Mouse (Mus musculus): ENCODE data around the gene Ptprq. TPM values are rescaled to one million over a fixed set of nuclear protein-coding genes. Genes with fewer than 3 reads are reported as not detected.

Ptprq gene
- under 1 TPM in 1 of 2 experiments, not detected in 1; 0.08 TPM for total RNA-seq (2021)
- long read RNA-seq, experiment 1, result 0 reads
- long read RNA-seq, experiment 2, result 0 reads

DNA sequence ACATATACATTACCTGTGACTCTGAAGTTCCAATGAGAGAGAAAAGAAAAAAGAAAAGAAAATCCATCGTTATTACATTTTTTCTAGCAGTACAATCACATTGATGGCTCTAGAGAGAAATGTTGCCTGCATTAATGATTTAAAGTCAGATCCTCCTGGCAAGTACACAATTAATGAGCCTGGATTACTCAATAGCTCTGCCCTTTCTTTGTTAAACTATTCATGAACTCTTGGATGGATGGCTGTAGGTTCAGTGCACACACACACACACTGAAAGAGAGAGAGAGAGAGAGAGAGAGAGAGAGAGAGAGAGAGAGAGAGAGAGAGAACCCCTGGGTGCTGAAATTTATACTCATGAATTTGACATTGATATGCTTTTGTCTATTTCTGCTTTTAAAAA, at the start of gene Ptprq:
TSS of gene Ptprq (minus strand) at position 246 of the 400 bp plus-strand sequence.
- intact Hi-C loops (cut with DNase I), result no loop called here
- DNase-seq (ENCODE audit: low spot score in 2 of 2), result no peak

DNA sequence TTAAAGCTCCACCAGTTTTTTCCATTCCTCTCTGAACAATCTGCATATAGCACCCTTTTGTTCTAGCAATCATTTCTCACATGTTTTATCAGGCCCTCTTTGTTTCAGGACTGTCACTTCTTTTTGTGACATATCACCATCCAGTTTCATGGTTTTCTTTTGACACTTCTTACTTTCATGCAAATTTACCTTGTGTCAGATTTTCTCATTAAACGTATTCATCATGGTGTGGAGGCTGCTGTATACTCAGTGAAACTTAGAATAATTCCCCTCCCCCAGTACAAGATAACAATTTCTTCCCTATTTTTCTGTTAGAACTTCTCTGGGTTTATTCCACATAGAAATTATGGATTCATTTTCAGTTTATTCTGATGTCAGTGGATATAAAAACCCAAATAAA, 39.8 kb upstream of the Ptprq start:
- no peak for DNase-seq (ENCODE audit: low spot score in 2 of 2)
- intact Hi-C loops (cut with DNase I), result no loop called here

DNA sequence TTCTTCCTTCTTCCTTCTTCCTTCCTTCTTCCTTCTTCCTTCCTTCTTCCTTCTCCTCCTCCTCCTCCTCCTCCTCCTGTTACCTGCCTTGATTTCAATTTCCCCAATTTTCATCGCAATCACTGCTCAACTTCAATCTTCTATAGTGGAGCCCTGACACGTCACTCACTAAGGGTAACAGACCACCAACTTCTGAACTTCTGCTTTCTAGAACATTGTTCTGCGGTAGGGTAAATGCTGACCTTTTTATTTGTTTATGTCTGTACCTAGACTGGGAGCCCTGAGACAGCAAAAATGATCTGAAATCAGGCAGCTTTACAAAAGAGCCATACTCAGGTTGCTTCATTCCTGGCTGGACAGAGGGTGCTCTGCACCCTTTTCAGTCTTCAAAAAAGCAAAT, 33.6 kb upstream of the Ptprq start:
- DNase-seq (ENCODE audit: low spot score in 2 of 2), result no peak

DNA sequence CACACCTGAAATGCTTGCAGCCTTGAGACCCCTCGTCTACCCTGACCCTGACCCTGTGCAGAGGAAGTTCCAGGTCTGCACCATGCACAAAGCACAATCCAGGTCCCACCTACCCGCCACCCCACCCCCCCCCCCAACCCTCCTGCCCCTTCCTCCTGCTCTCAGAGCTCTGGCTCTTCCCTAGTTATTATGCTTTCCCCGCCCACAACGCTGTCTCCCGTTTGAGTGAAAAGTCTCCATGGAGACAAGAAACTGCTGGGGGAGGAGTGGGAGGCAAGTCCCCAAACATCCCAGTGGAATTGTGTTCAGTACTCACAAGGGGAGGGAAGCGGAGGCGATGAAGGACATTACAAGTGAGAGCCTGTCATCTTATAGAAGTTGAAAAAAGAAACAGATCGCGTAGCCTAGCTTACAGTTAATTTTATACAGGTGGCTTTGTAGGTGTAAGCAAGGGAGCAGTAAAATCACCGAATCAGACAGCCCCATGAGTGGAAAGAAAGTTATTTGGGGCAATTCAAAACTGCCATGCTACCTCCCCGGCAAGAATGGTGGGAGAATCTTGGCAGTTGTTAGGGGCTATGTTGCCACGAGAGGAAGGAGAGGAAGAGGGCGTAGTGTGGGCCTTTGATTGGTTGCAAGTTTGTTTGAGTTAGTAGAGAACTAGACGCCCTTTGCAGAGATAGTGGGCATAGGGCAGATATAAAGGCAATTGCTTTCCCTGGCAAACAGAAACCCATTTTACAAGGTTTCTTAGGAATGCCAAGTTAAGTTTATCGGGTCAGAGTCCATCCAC, 32.7 kb upstream of the Ptprq start:
- intact Hi-C loops (cut with DNase I), result no loop called here
- DNase-seq (ENCODE audit: low spot score in 2 of 2), result peak; percentile 74 to 78

More for the DNA sequence above, 33.6 kb upstream of the Ptprq start:
- intact Hi-C loops (cut with DNase I), result no loop called here

DNA sequence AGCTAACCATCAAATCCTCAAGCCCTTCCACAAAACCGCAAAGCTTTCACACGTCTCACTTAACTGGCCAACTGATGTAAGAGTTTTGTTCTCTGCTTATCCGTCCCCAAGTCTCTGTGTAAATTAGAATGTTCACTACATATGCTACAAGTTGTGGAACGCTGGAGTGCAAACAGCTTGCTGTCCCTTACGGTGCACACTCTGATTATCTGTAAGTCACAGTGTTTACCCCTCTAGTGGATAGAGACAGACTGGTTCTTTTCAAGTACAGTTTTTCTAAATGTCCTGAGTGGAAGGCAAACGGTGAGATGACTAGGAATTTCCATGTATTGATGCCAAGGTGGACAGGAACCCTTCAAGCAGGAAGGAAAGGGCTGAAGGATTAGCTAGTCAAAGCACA, 32.1 kb upstream of the Ptprq start:
- DNase-seq (ENCODE audit: low spot score in 2 of 2), result peak in 1 of 2 experiments; percentile 5
- intact Hi-C loops (cut with DNase I), result no loop called here

DNA sequence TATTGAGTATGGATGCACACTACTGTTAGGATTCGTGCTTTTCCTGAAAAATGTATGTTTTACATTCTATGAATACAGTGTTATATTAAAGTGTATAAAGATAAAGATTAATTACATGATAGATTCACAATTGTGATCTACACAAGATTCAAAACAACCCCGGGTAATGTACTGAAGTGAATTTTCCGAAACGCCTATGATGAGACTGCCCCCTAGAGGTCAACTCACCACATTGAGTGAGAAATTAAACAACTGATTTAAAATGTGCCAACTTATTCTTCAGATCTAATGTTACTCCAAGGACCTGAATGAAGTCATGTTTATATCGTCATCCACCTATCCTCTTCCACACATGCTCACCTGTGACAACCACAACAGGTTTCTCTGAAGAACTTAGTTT, 27.7 kb upstream of the Ptprq start:
- intact Hi-C loops (cut with DNase I), result no loop called here
- peak; percentile 35 to 53 for DNase-seq (ENCODE audit: low spot score in 2 of 2)

DNA sequence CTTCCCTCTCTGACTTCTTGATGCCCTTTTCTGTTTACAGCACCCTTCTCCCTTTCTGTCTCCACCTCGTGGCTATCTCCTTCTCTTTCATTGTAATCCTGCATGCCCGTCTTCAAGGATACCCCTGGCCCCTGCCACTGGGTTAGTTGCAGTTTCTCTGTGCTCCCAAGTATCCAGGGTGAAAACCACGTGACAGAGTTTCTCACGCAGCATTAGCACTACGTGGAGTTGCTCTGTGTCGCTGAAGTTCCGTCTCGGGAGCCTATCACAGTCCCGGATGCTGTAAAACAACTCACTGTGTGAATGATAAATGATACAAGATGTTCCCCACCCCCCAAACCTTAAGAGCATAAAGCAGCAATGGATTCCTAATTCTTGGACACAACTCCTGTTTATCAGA, 26.9 kb upstream of the Ptprq start:
- no peak for DNase-seq (ENCODE audit: low spot score in 2 of 2)
- intact Hi-C loops (cut with DNase I), result no loop called here

DNA sequence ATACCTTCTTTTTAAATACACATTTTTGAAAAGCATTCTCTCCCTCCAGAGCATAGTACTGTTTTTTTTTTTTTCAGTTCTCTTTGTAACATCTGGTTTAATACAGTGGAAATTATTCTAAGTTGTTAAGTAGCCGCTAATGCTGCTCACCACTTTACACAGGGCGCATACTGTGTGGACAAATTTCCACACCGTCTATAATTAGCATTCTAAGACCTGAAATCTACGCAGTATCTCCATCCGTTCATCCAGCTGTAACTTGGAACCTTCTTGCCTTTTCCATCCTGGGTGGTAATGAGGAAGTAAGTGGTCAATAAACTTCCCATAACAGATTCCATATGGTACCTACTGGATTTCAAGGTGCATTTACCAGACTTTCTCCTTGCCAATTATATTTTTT, 20.0 kb upstream of the Ptprq start:
- intact Hi-C loops (cut with DNase I), result no loop called here
- DNase-seq (ENCODE audit: low spot score in 2 of 2), result no peak

DNA sequence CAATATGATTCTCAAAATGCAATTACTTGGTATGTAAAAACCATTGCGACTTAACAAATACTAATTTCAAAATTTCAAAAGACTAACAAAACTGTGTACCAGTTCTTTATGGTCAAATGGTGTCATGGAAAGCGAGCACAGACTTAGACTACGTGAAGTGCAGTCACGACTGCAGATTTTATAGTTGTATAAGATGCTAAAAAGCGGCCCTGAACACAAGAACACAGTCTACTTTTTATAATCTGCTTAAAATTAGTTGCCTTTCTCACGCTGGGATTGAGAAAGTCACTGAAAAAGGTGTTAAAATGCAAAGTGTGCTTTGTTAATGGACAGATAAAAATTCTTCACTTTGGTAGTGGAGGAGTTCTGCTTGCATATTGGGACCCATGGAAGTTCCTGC, 17.9 kb upstream of the Ptprq start:
- peak in 1 of 2 experiments; percentile 3 for DNase-seq (ENCODE audit: low spot score in 2 of 2)
- intact Hi-C loops (cut with DNase I), result no loop called here

DNA sequence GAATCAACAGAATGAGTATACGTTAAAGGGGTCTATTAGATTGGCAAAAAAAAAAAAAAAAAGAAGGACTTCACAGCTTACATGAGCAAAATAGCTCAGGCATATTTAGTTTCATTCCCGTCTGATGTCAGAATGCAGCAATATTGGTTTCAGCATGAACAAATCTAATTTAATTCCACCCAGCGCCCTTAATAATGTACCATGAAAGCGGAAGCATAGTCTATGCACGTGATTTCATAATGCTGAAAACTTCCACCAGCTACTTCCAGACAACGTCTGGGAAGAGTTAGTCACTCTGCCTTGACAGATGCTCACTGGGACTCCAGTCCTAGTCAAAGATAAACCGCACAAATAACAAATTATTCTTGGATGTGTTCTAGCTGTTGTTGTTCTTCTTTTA, 15.6 kb upstream of the Ptprq start:
- intact Hi-C loops (cut with DNase I), result no loop called here
- no peak for DNase-seq (ENCODE audit: low spot score in 2 of 2)

DNA sequence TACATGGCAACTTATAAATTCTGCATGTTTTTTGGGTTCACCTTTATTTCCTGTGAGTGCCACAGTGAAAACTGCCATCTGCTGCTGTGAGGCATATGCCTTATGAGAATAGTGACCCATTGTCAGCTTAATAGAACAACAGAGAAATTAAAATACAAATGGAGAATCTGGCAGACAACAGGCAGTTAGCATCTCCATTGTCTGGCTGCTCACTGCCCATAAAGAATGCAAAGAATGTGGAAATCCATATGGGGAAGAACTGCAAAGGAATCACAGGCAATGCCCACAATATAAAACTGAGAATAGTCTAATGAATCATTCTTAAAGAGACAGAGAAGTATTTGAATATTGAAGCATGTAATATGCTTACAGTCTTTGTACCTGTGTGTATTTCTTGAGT, 14.5 kb upstream of the Ptprq start:
- intact Hi-C loops (cut with DNase I), result no loop called here
- no peak for DNase-seq (ENCODE audit: low spot score in 2 of 2)

DNA sequence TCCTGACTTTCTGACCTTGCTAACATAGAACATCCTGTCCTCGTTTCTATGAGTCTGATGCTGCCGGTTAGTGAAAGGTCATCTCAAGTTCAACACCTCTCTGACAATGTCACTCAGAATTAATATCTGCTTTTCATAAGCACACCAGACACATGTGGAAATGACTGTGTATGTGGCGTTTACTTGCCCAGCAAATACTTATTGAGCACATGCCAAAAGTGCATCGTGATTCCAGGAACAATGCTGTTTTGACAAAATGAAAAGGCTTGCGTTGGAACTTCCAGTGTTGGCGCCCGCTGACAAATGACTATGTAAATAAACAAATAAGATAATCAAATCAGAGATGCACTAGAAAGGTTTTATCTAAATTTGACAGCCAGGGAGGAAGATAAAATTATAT, 5.8 kb upstream of the Ptprq start:
- no peak for DNase-seq (ENCODE audit: low spot score in 2 of 2)
- intact Hi-C loops (cut with DNase I), result no loop called here

DNA sequence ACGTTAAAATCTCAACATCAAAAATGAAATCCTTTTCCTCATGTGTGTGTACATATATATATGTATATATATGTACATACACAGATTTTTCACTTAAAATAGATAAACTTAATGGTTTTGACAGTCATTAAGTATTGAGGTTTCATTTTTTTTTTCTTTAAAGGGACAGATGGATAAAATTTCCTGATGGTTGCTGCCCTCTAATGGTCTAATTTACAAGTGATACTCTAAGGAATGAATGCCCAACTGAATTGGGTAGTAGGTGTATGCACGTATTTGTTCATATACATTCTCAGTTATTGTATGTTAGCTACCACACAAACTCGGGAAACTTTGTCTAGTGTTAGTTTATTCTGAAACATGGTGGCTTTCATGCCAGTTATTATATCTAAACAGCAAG, 15.4 kb downstream of the Ptprq start:
- intact Hi-C loops (cut with DNase I), result loop anchor here (2.0 to 10.0 kb wide), 2 partner anchors 262 to 770 kb away; no protein-coding TSS in a partner anchor
- peak; percentile 7 to 38 for DNase-seq (ENCODE audit: low spot score in 2 of 2)

DNA sequence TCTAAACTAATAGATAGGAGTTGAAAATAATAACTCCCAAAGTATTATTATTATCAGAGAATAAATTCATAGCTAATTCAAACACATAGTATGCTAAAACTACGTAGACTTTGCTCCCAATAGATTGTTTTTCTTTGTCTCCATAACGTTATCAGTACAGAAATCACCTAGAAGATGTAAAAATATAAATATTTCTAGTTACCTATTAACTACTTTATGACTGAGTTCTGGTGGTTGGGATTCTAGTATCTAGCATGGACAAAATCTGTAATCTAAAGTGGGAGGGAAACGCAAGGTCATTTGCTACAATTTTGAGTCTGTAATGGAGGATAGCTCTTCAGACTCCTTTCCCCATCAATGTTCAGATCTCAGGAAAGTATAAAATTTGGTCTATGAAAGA, 18.9 kb downstream of the Ptprq start:
- no peak for DNase-seq (ENCODE audit: low spot score in 2 of 2)
- intact Hi-C loops (cut with DNase I), result loop anchor here (10.0 kb wide), 1 partner anchor 766 kb away; no protein-coding TSS in a partner anchor

DNA sequence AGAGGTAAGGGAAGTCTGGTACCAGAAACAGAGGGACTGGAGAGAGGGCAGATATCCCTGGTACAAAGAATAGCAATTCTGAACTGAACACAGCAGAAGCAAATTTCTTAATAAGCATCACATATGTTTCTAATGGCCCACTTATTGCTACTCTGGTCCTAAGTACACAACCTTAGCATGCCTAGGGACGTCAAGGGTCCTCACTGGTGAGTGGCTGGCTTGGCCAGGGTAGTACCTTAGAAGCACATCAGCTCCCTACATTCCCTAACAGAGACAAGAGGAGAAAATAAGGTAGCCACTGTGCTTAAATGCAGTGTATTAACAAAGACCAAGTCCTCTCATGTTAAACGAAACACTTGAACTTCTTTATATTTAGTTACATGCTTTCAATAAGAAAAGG, 21.1 kb downstream of the Ptprq start:
- intact Hi-C loops (cut with DNase I), result no loop called here
- DNase-seq (ENCODE audit: low spot score in 2 of 2), result no peak

DNA sequence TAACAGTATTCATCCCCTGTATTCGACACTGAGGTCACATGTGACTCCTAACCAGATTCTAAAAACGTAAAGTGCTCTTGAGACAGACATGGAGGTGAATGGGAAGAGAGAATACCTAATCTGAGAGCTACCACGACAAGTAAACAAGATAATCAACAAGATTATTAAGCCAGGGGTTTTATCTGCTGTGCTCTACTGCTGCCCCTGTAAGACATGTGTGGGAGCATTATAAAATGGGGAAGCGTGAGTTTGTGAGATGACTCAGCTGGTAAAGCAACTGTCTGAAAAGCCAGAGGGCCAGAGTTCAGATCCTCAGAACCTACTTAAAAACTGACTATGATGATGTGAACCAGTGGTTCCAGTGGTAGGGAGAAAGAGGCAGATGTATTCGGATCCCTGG, 22.7 kb downstream of the Ptprq start:
- intact Hi-C loops (cut with DNase I), result no loop called here
- DNase-seq (ENCODE audit: low spot score in 2 of 2), result no peak

DNA sequence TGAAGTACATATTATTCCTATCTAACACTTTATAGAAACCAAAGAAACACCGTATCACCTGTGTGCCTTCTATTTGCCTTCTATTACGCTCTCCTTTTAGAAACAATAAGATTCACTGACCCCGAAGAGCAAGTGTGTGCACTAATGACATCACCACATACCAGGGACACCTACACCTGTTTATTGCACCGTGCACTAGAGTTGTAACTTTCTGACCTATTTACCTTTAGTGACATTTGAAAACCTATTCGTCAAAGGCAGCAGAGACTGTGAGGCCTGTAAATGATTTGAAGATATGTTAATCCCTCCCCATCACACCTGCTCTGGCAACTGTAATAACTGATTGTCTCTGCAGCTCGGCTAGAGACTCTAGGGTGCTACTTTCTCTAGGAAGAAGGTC, 32.5 kb downstream of the Ptprq start:
- DNase-seq (ENCODE audit: low spot score in 2 of 2), result no peak
- intact Hi-C loops (cut with DNase I), result no loop called here

DNA sequence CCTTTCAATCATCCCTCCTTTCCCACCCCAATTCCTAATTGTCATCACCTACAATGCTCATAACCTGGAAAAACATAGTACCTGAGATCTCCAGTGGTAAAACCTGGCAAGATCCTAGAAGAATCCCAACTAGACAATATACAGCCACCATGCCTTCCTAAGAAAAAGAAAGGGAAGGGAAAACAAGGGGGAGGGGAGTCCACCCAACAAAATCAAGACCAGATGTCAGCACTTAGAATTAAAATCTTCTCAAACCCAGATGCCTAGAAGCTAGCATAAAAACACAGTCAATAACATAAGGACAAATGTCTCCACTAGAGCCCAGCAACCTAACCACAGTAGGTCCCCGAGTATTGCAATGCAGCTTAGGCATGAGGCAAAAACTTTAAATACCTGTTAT, 43.9 kb downstream of the Ptprq start:
- DNase-seq (ENCODE audit: low spot score in 2 of 2), result no peak
- intact Hi-C loops (cut with DNase I), result no loop called here

DNA sequence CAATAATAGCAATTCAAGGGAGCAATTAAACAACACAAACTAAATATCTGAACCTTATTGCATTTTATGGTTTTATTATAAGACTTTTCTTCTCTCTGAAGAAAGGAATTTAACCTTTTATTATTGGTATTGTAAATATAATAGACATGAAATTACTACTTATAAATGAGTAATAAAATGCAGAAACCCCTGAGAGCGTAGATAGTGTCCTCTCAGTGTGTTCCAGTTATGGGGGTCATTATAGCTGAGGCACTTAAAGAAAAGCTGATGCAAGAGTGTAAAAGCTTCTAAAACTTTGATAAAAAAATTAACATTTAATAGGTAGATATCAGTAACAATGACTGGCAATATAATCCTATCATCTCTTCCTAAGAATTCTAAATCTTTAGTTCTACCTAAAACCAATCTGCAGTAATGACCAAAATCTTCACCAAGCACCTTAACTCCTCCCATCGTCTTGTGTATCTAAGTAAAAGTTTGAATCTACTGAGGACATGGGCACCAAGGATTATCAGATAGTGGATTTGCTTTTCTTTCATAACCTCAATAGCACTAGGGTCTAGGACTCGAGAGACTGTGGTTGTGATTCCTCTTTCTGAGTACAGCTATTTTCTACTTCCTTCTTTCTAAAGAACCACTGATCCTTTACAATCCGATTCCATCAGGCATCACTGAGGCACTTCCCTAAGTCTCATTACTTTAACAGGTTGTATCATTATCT, 51.3 kb downstream of the Ptprq start:
- no peak for DNase-seq (ENCODE audit: low spot score in 2 of 2)
- intact Hi-C loops (cut with DNase I), result no loop called here

DNA sequence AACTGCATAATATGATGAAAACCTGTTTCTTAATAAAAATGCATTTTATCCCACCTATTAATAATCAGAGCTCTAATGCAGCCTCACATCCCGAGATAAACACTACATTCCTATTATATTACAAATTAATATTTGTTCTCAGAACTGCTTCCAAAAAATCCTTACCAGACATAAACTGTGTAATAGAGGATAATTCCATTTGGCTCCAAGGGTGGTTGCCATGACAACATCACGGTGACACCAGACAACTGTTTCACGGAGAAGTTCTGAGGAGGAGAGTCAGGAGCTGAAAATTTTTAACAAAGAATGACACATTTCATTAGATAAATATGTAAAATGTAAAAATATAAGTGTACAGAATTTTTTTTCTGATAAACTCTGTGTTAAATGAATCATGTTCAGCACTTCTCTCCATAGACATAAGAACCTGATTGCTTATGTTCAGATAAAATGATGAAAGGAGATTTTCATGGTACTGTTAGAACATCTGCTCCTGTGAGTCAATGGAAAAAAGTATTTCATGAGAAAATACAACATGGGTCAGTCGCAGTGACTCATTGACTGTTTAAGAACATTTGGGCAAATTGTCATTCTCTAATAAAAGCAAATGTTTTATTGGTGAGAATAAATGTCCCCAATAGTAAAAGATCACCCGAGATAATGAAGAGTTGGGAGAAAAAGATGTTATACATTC, 57.3 kb downstream of the Ptprq start:
- intact Hi-C loops (cut with DNase I), result no loop called here
- DNase-seq (ENCODE audit: low spot score in 2 of 2), result peak; percentile 23 to 56

All from left cerebral cortex, postnatal 14 days (tissue).